8 mouse cellular contexts compared by ENCODE assay signal in the genomic region with DNA sequence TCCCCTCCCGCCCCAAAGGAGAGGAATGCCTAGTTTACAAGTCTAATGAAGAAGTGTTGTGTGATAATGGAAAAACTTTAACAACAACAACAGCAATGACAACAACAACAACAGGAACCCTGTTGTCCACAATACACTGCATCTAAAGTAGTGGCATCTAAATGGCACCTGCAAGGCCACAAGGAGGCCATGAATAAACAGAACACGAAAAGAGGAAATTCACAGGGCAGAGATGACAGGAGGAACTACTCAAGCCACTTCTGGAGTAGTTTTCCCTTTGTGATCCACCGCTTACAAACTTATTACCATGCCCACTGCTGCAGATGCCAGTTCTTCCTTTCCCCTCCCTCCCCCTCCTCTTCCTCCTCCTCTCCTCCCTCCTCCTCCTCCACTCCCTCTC.
A peak's percentile ranks its signal among the peaks of the same experiment; 100 is the strongest.
DNase-seq lines count a peak whose midpoint lies in the region; ATAC-seq and TF ChIP-seq lines count a peak whose summit lies in the region.
"Had no signal": no experiment of that assay in that cellular context is flagged by ENCODE, and none has a peak within 500 bp of the region (broad histone marks: within the 10 kb centered on the region; RNA-seq: fewer than 3 reads in every experiment).

No protein-coding gene starts in this region.

- no peaks in the 10 kb centered on the region for H3K36me3 ChIP-seq in hindbrain, embryonic 15.5 days
- no peaks in the 10 kb centered on the region for H3K36me3 ChIP-seq in hindbrain, postnatal 0 days (ENCODE audit: insufficient read depth, low read length)
- no peaks in the 10 kb centered on the region for H3K36me3 ChIP-seq in limb, embryonic 11.5 days (ENCODE audit: control insufficient read depth, insufficient read depth, low read length)
- H3K36me3 ChIP-seq: neural tube, embryonic 12.5 days had no signal

- H3K9ac ChIP-seq in hindbrain, embryonic 15.5 days: no peak overlapping the region
- H3K9ac ChIP-seq in hindbrain, postnatal 0 days (replicated peaks; ENCODE audit: low read length): no peak overlapping the region
- H3K9ac ChIP-seq in limb, embryonic 11.5 days (ENCODE audit: low read length): no peak overlapping the region
- H3K9ac ChIP-seq: neural tube, embryonic 12.5 days had no signal

- WGBS in hindbrain, embryonic 15.5 days: 14% methylated on average over 3 of the region's 3 CpGs
- 23% methylated on average over 3 of the region's 3 CpGs for WGBS in hindbrain, postnatal 0 days
- 7% methylated on average over 3 of the region's 3 CpGs for WGBS in limb, embryonic 11.5 days

- no peak for DNase-seq in hindbrain, postnatal 0 days (ENCODE audit: low spot score)
- DNase-seq in 3T3-L1 (ENCODE audit: low read depth, low spot score) (peak; percentile 2), A20 (ENCODE audit: low read depth, low spot score) (peak; percentile 83)
- no peak for DNase-seq in limb, embryonic 11.5 days (ENCODE audit: low spot score)
- DNase-seq in frontal cortex, postnatal 10 days (ENCODE audit: low spot score in 2 of 2): no peak
- DNase-seq in gastrocnemius, adult 18-20 months (ENCODE audit: low spot score): no peak

- no peaks in the 10 kb centered on the region for H3K27me3 ChIP-seq in hindbrain, embryonic 15.5 days
- no peaks in the 10 kb centered on the region for H3K27me3 ChIP-seq in hindbrain, postnatal 0 days (ENCODE audit: insufficient read depth, low read length)
- no peaks in the 10 kb centered on the region for H3K27me3 ChIP-seq in limb, embryonic 11.5 days (ENCODE audit: control insufficient read depth, insufficient read depth, low read length)
- H3K27me3 ChIP-seq: neural tube, embryonic 12.5 days had no signal

- no peaks in the 10 kb centered on the region for H3K9me3 ChIP-seq in hindbrain, embryonic 15.5 days
- H3K9me3 ChIP-seq in hindbrain, postnatal 0 days (ENCODE audit: low read length): no peaks in the 10 kb centered on the region
- H3K9me3 ChIP-seq in limb, embryonic 11.5 days (ENCODE audit: control insufficient read depth, low read length): no peaks in the 10 kb centered on the region
- H3K9me3 ChIP-seq: neural tube, embryonic 12.5 days had no signal

- H3K27ac ChIP-seq in hindbrain, embryonic 15.5 days (replicated peaks): no peak overlapping the region
- H3K27ac ChIP-seq in hindbrain, postnatal 0 days: no peak overlapping the region
- peak overlapping the region; percentile 84 for H3K27ac ChIP-seq in limb, embryonic 11.5 days (replicated peaks; ENCODE audit: low read depth, low read length)
- H3K27ac ChIP-seq: neural tube, embryonic 12.5 days had no signal

- H3K4me1 ChIP-seq in hindbrain, embryonic 15.5 days (replicated peaks): peaks cover 8% of the 10 kb centered on the region
- H3K4me1 ChIP-seq in hindbrain, postnatal 0 days (ENCODE audit: insufficient read depth, low read length): no peaks in the 10 kb centered on the region
- H3K4me1 ChIP-seq in limb, embryonic 11.5 days (ENCODE audit: control insufficient read depth, insufficient read depth, low read length): peaks cover 20% of the 10 kb centered on the region
- H3K4me1 ChIP-seq: neural tube, embryonic 12.5 days had no signal

- ATAC-seq in hindbrain, embryonic 15.5 days (ENCODE audit: low FRiP score, low read depth): no peak
- no peak for ATAC-seq in hindbrain, postnatal 0 days
- ATAC-seq in limb, embryonic 11.5 days (ENCODE audit: insufficient number of reproducible peaks, low FRiP score, low TSS enrichment, low read depth): no peak

- no peak for TF ChIP-seq CTCF in hindbrain, postnatal 0 days (IDR thresholded peaks at IDR 0.05; ENCODE audit: low read depth)

- no peak overlapping the region for H3K4me3 ChIP-seq in hindbrain, embryonic 15.5 days
- H3K4me3 ChIP-seq in hindbrain, postnatal 0 days (ENCODE audit: low read length): no peak overlapping the region
- H3K4me3 ChIP-seq in limb, embryonic 11.5 days (ENCODE audit: low read depth, low read length): no peak overlapping the region
- H3K4me3 ChIP-seq: neural tube, embryonic 12.5 days had no signal

- 0 out of 2 replicates have a peak overlapping the region, but pooled peaks have one; percentile 2 for H3K4me2 ChIP-seq in hindbrain, embryonic 15.5 days
- H3K4me2 ChIP-seq in hindbrain, postnatal 0 days (ENCODE audit: low read depth, low read length): no peak overlapping the region
- peak overlapping the region; percentile 31 for H3K4me2 ChIP-seq in limb, embryonic 11.5 days (ENCODE audit: low read depth, severe bottlenecking)
- H3K4me2 ChIP-seq: neural tube, embryonic 12.5 days had no signal

Comparison
In these comparisons a context has a peak if more than half of its experiments do, and no peak if none do; other contexts are left out.
1. DNase-seq: peak in 3T3-L1 (single experiment) and A20 (single experiment); none in hindbrain, postnatal 0 days (single experiment), limb, embryonic 11.5 days (single experiment), frontal cortex, postnatal 10 days (0 of 2) and gastrocnemius, adult 18-20 months (single experiment).